Mouse (Mus musculus) forebrain, embryonic 13.5 days (tissue): ENCODE measurements around the gene Acox3. TPM values are rescaled to one million over a fixed set of nuclear protein-coding genes. Genes with fewer than 3 reads are reported as not detected.

Source experiments
- ATAC-seq: fragments of 200-750 bp; cut with Nextera tagmentation; 2 replicates; pipeline ENCODE4 v1.8.0; 2017
- H3K27ac ChIP-seq: fragments of 300-500 bp; sonication (generic); 2 replicates; pipeline ENCODE4 v1.5.1; 2015; ENCODE audit warnings: inconsistent platforms, mild to moderate bottlenecking, moderate library complexity
- H3K27me3 ChIP-seq: fragments of 300-500 bp; sonication (generic); 2 replicates; pipeline ENCODE4 v1.6.1; 2015; ENCODE audit warnings: mild to moderate bottlenecking, inconsistent platforms
- H3K36me3 ChIP-seq: fragments of 300-500 bp; sonication (generic); 2 replicates; pipeline ENCODE4 v1.6.1; 2015; ENCODE audit warnings: mild to moderate bottlenecking, inconsistent platforms; ENCODE audit not compliant: poor library complexity, severe bottlenecking
- H3K4me1 ChIP-seq: fragments of 300-500 bp; sonication (generic); 2 replicates; pipeline ENCODE4 v1.6.1; 2015; ENCODE audit warnings: inconsistent platforms
- H3K4me2 ChIP-seq: fragments of 300-500 bp; sonication (generic); 2 replicates; pipeline ENCODE4 v1.6.1; 2015; ENCODE audit warnings: inconsistent platforms, mild to moderate bottlenecking, moderate library complexity
- H3K4me3 ChIP-seq: fragments of 300-500 bp; sonication (generic); 2 replicates; pipeline ENCODE4 v1.5.1; 2015; ENCODE audit warnings: mild to moderate bottlenecking, inconsistent platforms
- H3K9ac ChIP-seq: fragments of 300-500 bp; sonication (generic); 2 replicates; pipeline ENCODE4 v1.6.1; 2015; ENCODE audit warnings: mild to moderate bottlenecking, inconsistent platforms
- H3K9me3 ChIP-seq: fragments of 300-500 bp; sonication (generic); replicated peaks from 2 replicates; pipeline ENCODE4 v1.6.1; 2016; ENCODE audit warnings: inconsistent platforms
- WGBS: fragments of 180-500 bp; shearing (Covaris S2); methylation state at CpG from one replicate; pipeline ENCODE4 v1.1.7; 2015; 5-methylcytosine and 5-hydroxymethylcytosine counted together
- polyA plus RNA-seq: library from polyadenylated mRNA; unstranded; fragments of >200 nt; fragmentation: Nextera tagmentation; extraction: Ambion mirVana; gene quantifications from 2 replicates; pipeline ENCODE4 v1.2.1, GENCODE M21; 2015

The Acox3 gene
- polyA plus RNA-seq: 12.0 and 15.6 TPM in 2 replicates

DNA sequence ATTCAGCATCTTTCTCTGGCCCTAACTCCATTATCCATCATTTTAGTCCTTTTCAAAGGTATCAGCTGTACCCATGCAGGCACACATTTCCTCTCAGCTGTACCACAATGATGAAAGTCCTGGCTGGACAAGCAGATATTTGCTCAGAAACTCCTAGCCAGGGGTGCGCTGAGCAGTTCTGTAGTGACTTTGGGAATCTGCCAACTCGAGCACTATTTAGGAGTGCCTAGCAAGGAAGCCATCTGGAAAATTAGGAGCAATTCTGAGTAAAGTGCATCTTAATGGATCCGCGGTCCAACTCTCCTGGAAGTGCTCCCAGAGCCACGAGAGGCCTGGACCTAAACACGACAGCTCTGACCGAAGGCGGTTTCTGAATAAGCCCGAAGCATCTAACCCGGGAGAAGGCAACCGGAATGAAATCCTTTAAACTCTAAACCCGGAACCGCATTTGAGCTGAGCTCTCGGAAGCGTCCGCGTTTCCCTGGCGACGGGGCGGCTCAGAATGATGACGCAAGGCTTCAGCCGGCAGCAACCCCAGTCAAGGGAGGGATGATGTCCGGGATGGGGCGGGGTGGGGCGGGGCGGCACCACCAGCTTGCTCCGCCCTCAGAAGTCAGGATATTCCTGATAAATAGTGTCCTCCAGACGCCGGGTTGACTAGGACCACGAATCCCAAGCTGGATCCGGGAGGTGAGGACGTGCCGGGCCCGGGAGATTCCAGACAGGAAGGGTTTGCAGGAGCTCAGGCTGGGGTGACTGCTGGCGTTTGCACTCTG, at the start of gene Acox3:
Gene Acox3, plus strand, starts transcription at position 596 of the 776 bp plus-strand sequence.
- Histone ChIP-seq H3K27me3 (peaks cover 7% of the 10 kb centered on the region), H3K27ac (peak within 1 kb of the TSS; percentile 70), H3K4me1 (peaks cover 17% of the 10 kb centered on the region), H3K36me3 (peaks cover under 1% of the 10 kb centered on the region; the same call in 1 of the 2 replicates), H3K9me3 (no peaks in the 10 kb centered on the region), H3K4me3 (peak within 1 kb of the TSS; percentile 66), H3K9ac (peak within 1 kb of the TSS; percentile 70), H3K4me2 (peak within 1 kb of the TSS; percentile 78)
- under 1% methylated on average over 35 of the region's 35 CpGs for WGBS
- ATAC-seq: peak; percentile 97

DNA sequence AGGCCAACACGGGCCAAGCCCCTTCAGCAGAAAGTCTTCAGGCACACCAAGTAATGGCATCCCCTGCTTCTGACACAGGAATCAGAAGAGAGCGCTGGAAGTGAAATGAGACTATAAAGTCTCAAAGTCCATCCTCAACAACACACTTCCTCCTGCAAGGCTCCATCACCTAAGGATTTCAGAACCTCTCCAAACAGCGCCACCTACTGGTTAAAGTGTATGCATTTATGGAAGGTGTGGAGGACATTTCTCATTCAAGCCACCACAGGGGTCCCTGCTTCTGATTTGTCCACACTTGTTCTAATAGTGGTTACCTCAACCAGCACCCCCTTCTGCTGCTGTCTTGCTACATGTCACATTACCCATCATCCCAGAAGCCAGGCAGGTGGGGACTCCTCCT, 46.6 kb upstream of the Acox3 start:
- no peak overlapping the region for H3K9ac ChIP-seq
- ATAC-seq: no peak
- H3K36me3 ChIP-seq: no peaks in the 10 kb centered on the region
- no peak overlapping the region for H3K27ac ChIP-seq
- H3K4me1 ChIP-seq: no peaks in the 10 kb centered on the region
- WGBS: 65% methylated on average over 3 of the region's 3 CpGs
- H3K9me3 ChIP-seq: no peaks in the 10 kb centered on the region
- H3K27me3 ChIP-seq: 0 out of 2 replicates have a peak, but pooled peaks cover 6% of the 10 kb centered on the region
- no peak overlapping the region for H3K4me2 ChIP-seq
- H3K4me3 ChIP-seq: no peak overlapping the region

DNA sequence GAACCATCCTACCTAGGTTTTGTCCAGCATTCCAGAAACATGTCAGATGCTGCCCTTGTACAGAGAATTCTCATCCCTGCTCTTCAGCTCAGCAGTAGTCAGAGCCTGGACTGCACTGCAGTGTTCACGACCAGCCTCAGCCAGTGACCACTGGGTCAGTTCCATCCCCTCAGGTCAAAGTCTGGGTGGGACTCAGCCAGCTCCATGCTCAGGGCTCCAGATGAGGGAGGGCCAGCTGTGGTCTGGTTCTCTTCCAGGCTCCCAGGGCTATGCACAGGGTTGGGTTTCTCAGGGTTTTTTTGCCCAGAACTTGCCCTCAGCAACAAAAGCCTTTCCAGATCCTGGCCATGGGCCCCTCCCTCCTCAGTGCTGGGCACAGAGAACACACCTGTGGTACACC, 45.4 kb upstream of the Acox3 start:
- Histone ChIP-seq H3K4me2 (no peak overlapping the region), H3K9ac (no peak overlapping the region), H3K27me3 (no peaks in the 10 kb centered on the region), H3K4me1 (no peaks in the 10 kb centered on the region), H3K36me3 (no peaks in the 10 kb centered on the region), H3K4me3 (no peak overlapping the region), H3K27ac (no peak overlapping the region), H3K9me3 (no peaks in the 10 kb centered on the region)
- no peak for ATAC-seq
- 68% methylated on average over 1 of the region's 1 CpGs for WGBS

DNA sequence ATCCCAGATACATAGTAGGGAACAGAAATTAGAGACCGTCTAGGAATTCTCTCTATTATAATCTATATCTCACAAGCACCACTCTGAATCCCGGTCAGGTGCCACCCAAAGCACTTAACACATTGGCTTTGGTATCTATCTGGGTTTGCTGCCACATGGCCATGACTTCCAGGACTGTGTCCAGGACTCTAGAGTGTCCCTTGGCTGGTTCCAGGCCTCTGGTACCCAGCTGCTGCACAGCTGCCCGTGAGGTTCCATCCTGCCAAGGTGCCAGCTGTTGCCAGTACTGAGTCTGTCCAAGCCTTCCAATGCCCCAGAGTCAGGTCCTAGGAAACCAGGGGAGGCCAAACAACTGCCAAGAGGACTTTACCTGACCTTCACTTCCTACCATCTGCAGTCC, 44.8 kb upstream of the Acox3 start:
- no peak overlapping the region for H3K4me2 ChIP-seq
- H3K4me1 ChIP-seq: no peaks in the 10 kb centered on the region
- H3K9ac ChIP-seq: no peak overlapping the region
- no peaks in the 10 kb centered on the region for H3K27me3 ChIP-seq
- no peak overlapping the region for H3K27ac ChIP-seq
- no peaks in the 10 kb centered on the region for H3K36me3 ChIP-seq
- H3K9me3 ChIP-seq: no peaks in the 10 kb centered on the region
- no peak overlapping the region for H3K4me3 ChIP-seq
- WGBS: 92% methylated on average over 3 of the region's 3 CpGs
- ATAC-seq: no peak

DNA sequence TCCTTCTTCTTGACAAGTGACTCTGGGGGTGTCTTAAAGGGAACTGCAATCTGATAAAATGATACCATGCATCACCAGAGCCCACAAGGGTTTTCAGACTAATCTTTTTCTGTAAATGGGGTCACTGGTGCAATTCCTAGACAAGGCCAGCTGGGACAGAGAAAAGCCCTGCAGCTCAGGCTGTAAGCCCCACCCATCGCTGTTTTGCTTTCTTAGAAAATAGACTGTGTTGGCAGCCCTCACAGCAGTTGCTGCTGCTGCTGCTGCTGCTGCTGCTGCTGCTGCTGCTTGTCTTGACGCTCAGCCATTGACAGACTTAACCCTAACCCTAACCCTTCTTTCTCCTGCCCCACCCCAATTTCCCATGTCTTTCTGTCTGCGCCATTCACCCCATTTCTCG, 43.3 kb upstream of the Acox3 start:
- Histone ChIP-seq H3K9ac (no peak overlapping the region), H3K4me1 (no peaks in the 10 kb centered on the region), H3K27me3 (no peaks in the 10 kb centered on the region), H3K9me3 (no peaks in the 10 kb centered on the region), H3K27ac (no peak overlapping the region), H3K36me3 (no peaks in the 10 kb centered on the region), H3K4me2 (no peak overlapping the region), H3K4me3 (no peak overlapping the region)
- WGBS: 44% methylated on average over 4 of the region's 4 CpGs
- no peak for ATAC-seq

DNA sequence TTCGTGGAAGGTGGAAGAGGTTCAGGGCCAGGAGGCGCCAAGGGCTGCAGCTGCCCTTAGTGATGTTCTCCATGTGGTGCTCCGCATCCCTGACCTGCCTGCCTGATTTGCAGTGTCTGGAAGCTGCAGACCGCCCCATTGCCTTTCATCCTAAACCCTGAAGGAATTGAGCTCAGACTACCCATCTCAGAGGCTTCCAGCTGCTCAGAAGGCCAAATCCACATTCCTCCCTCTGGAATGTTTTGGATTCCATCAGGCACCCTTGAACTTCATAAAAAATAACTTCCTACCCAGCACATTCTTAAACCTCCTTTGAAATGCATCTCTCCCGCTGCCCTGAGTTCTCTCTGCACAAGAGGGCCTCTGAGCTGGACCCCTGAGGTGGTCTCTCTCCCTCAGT, 42.3 kb upstream of the Acox3 start:
- 58% methylated on average over 5 of the region's 5 CpGs for WGBS
- no peak overlapping the region for H3K27ac ChIP-seq
- no peaks in the 10 kb centered on the region for H3K36me3 ChIP-seq
- no peaks in the 10 kb centered on the region for H3K9me3 ChIP-seq
- H3K9ac ChIP-seq: no peak overlapping the region
- no peak overlapping the region for H3K4me3 ChIP-seq
- no peaks in the 10 kb centered on the region for H3K4me1 ChIP-seq
- H3K27me3 ChIP-seq: no peaks in the 10 kb centered on the region
- no peak for ATAC-seq
- no peak overlapping the region for H3K4me2 ChIP-seq

DNA sequence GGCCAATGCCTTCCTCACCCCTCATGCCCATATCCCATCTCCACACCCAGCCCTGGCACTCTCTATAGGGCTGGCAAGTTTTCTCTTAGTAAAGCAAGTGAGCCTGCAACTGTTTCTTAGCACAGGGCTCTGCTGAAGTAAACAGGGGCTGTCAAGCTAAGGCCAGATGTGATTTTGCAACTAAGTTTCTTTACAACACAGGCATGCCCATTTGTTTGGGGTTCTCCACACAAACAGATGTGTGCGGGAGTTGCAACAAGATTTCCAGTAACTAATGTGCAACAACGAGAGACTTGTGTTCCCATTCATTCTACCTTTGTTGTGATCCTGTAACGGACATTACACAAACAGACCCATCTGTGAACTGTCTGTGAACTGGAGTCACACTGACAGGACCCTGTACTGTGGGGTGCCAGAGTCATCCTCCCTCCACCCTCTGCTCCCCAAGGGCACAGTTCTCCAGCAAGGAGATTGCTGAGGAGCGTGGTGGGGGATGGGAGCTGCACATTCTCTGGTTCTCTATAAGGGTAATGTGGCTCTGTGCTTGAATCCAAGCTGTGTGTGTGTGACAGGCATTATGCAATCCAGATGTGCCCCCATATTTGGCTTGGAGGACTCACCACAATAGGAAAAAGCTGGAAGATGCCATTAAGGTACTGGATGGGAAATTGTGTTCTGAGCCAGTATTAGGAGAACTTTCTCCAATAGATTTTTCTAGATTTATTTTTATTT, 41.6 kb upstream of the Acox3 start:
- WGBS: 78% methylated on average over 4 of the region's 4 CpGs
- Histone ChIP-seq H3K36me3 (no peaks in the 10 kb centered on the region), H3K4me2 (no peak overlapping the region), H3K4me1 (no peaks in the 10 kb centered on the region), H3K27me3 (no peaks in the 10 kb centered on the region), H3K9me3 (no peaks in the 10 kb centered on the region), H3K9ac (no peak overlapping the region), H3K27ac (no peak overlapping the region), H3K4me3 (no peak overlapping the region)
- ATAC-seq: no peak

DNA sequence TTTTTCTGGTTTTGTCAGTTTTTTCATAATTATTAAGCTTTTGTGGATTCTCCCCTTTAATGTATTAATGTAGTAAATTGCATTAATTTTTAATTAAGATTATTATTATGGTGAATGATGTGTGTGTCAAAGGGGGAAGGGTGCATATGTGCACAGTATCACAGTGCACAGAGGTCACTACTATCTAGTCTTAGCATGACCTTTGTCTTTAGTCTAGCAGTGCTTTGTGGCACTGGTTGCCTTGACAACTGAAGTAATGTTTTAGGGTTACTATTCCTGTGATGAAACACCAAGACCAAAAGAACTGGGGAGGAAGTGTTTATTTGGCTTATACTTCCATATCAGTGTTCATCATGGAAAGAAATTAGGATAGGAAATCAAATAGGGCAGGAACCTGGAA, 36.7 kb upstream of the Acox3 start:
- no peak for ATAC-seq
- H3K4me2 ChIP-seq: no peak overlapping the region
- no peaks in the 10 kb centered on the region for H3K36me3 ChIP-seq
- H3K4me3 ChIP-seq: no peak overlapping the region
- H3K27ac ChIP-seq: no peak overlapping the region
- H3K4me1 ChIP-seq: no peaks in the 10 kb centered on the region
- H3K9ac ChIP-seq: no peak overlapping the region
- no peaks in the 10 kb centered on the region for H3K27me3 ChIP-seq
- no peaks in the 10 kb centered on the region for H3K9me3 ChIP-seq

DNA sequence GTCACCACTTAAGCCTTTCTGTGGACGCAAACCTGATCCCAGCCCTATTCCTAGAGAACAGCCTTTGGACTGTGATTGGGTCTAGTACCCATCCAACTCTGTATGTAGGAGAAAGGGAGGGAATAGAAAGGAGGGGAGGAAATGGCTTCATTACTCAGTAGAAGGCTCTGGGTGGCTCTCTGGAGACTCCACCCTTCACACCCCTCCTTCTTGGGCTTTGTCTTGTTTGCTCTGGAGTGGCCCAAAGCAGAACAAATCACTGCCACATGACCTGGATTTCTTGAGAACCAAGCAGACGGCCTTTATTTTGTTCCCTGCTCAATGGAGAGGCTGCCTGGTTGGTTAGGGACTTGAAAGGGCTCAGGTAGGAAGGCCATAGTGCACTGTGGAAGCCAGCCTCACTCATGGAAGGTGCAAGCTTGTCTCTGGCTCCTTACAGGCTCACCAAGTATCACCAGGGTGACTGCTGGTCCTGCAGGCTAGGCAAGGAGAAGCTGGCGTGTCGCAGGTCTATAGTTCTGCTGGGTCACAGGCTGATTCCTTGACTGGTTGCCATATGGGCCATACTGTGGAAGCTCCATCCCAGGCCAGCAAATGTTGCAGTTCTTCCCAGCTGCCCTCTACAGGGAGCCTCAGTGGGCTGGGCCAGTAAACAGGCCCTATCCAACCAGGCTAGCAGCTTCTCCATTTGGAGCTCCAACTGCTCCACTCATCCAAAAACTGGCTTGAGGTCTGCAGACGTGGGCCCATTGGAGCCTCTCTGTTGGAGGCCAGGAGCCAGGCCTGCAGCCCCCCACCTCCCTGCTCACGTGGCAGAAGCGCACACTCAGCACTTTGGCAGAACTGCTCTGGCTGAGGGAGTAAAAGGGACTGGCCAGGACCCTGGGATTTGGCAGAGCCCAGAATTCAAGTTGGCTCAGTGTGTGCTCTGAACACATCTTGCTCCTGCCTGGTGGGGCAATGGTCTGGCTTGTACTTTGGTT, 30.7 kb upstream of the Acox3 start:
- Histone ChIP-seq H3K27me3 (no peaks in the 10 kb centered on the region), H3K4me1 (no peaks in the 10 kb centered on the region), H3K4me2 (no peak overlapping the region), H3K4me3 (no peak overlapping the region), H3K27ac (no peak overlapping the region), H3K9me3 (no peaks in the 10 kb centered on the region), H3K9ac (no peak overlapping the region), H3K36me3 (peaks cover 30% of the 10 kb centered on the region)
- ATAC-seq: no peak
- 58% methylated on average over 7 of the region's 7 CpGs for WGBS

DNA sequence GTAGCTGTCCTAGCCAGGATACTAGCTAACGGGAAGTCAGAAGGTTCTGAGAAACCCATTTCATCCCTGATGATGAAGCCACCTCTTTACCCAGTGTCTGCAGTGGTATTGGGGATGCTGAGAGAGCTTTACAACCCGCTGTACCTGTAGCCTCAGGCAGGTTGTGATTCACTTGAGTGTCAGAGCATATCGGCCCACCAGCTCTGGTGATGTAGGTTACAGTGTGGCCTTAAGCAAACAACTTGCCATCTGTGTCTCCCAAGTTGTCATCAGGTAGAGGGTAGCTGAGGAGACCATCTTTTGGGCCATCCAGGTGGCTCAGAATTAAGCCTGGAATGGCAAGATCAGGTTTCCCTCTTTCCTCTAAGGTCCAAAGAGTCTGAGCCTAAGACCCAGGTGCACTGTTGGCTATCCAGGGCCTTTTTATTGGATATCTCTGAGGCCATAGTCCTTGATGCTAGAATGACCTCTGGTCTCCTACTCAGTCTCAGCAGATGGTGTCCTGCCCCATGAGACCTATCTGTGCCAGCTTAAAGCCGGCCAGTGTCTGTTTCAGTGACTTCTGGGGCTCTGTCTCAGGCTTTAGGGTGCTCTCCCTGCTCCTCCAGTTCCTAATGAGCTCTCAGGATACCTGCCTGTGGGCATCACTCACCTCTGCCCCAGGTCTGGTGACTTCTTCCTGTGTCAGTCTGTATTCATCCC, 29.9 kb upstream of the Acox3 start:
- Histone ChIP-seq H3K36me3 (peaks cover 39% of the 10 kb centered on the region), H3K9me3 (no peaks in the 10 kb centered on the region), H3K9ac (no peak overlapping the region), H3K27me3 (no peaks in the 10 kb centered on the region), H3K4me3 (no peak overlapping the region), H3K27ac (no peak overlapping the region), H3K4me1 (no peaks in the 10 kb centered on the region), H3K4me2 (no peak overlapping the region)
- 90% methylated on average over 4 of the region's 4 CpGs for whole genome bisulfite sequencing
- ATAC-seq: no peak

DNA sequence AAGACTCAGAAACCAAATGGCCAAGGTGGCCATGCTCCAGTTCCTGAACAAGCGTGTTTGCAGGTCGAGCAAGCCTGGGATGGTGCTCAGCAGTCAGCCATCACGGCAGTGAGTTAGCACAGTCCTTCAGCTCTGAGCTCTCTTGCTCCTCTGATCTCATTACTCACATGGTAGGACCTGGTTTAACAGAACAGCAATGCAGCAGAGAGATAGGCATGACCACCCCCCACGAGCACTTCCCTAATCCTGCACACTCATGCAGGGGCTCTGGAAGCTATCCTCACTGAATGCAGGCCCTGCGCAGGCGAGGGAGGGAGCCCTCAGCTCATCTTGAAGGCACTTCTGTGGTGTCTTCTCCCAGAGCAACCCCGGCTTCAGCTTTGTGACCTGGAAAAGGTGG, 26.4 kb upstream of the Acox3 start:
- no peak overlapping the region for H3K27ac ChIP-seq
- ATAC-seq: no peak

More for the DNA sequence above, 26.4 kb upstream of the Acox3 start:
- Histone ChIP-seq H3K9me3 (no peaks in the 10 kb centered on the region), H3K4me1 (no peaks in the 10 kb centered on the region), H3K27me3 (no peaks in the 10 kb centered on the region), H3K36me3 (peaks cover 71% of the 10 kb centered on the region), H3K9ac (no peak overlapping the region), H3K4me2 (no peak overlapping the region), H3K4me3 (no peak overlapping the region)
- 90% methylated on average over 7 of the region's 7 CpGs for WGBS
